Mouse (Mus musculus): ENCODE measurements at regions not wholly inside any gene's neighbourhood (a gene's known extent, or its start where the extent isn't known, plus 50 kb on each side); places are given as distances from the start of the nearest gene placed in this dataset.

DNA sequence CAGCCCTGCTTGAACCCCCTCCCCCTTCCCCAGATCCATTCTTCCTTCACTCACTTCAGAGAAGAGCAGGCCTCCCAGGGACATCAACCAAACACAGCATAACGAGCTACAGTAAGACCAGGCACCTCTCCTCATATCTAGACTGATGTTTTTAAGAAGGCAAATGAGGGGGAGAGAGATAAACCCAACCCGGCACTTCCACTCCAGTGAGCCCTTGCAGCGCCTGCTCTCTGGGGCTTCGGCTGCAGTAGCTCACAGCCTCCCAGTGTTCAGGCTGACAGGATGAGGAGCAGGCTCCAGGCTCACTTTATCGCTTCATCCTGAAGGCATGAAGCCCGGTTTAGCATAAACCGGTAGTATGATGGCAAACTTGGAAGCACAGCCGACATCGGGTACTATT, 162.9 kb upstream of the Prok2 start:
- TF ChIP-seq EP300 (IDR thresholded peaks at IDR 0.05; ENCODE audit: low read depth) (no peak), CTCF (IDR thresholded peaks at IDR 0.05; ENCODE audit: low read depth) (no peak)
